Mouse (Mus musculus) MEL (cell line): ENCODE results near the gene Cckar. TPM values are rescaled to one million over a fixed set of nuclear protein-coding genes. Genes with fewer than 3 reads are reported as not detected.

ENCODE experiments used
- DNase-seq: peaks from one replicate; pipeline ENCODE4 v3.0.0; 2011; ENCODE audit warnings: low read depth, low spot score
- H3K27ac ChIP-seq: 2 replicates; pipeline ENCODE4 v1.5.1; 2012; ENCODE audit warnings: low read depth, mild to moderate bottlenecking, control low read depth, low read length, moderate library complexity; ENCODE audit not compliant: control insufficient read depth
- H3K27me3 ChIP-seq, 2 experiments: fragments of 150-350 bp in 1 of 2; sonication (generic) in 1 of 2; 2 replicates each; pipeline ENCODE4 v1.6.1; 2012; ENCODE audit warnings: low read length in 2 of 2, mild to moderate bottlenecking in 2 of 2, improper control_type of control experiment in 1 of 2, moderate library complexity in 1 of 2; ENCODE audit not compliant: insufficient read depth in 2 of 2, control insufficient read depth in 1 of 2
- H3K36me3 ChIP-seq, 2 experiments: 2 replicates each; pipeline ENCODE4 v1.6.1; 2012 to 2014; ENCODE audit warnings: low read length in 2 of 2, improper control_type of control experiment in 1 of 2, inconsistent platforms in 1 of 2, mild to moderate bottlenecking in 1 of 2; ENCODE audit not compliant: insufficient read depth in 2 of 2, control insufficient read depth in 1 of 2
- H3K4me1 ChIP-seq, 2 experiments: fragments of 150-350 bp in 1 of 2; sonication (generic) in 1 of 2; 2 replicates each; pipeline ENCODE4 v1.6.1; 2012; ENCODE audit warnings: low read length in 2 of 2, improper control_type of control experiment in 1 of 2, mild to moderate bottlenecking in 1 of 2; ENCODE audit not compliant: insufficient read depth in 2 of 2, control insufficient read depth in 1 of 2
- H3K4me3 ChIP-seq, 2 experiments: fragments of 150-350 bp in 1 of 2; sonication (generic) in 1 of 2; 2 replicates each; pipeline ENCODE4 v1.5.1; 2012; ENCODE audit warnings: low read depth in 2 of 2, low read length in 2 of 2, mild to moderate bottlenecking in 2 of 2, moderate library complexity in 2 of 2, control low read depth in 1 of 2, improper control_type of control experiment in 1 of 2; ENCODE audit not compliant: control insufficient read depth in 1 of 2, insufficient read depth in 1 of 2
- H3K79me2 ChIP-seq: 2 replicates; pipeline ENCODE4 v1.6.1; 2012; ENCODE audit warnings: mild to moderate bottlenecking, low read length, moderate library complexity; ENCODE audit not compliant: control insufficient read depth, poor library complexity, insufficient read depth
- H3K9ac ChIP-seq: 2 replicates; pipeline ENCODE4 v1.6.1; 2012; ENCODE audit warnings: low read depth, mild to moderate bottlenecking, control low read depth, low read length, moderate library complexity; ENCODE audit not compliant: control insufficient read depth, poor library complexity, severe bottlenecking
- H3K9me3 ChIP-seq: fragments of 150-350 bp; sonication (generic); replicated peaks from 2 replicates; pipeline ENCODE4 v1.6.1; 2012; ENCODE audit warnings: mild to moderate bottlenecking, low read length, improper control_type of control experiment, moderate library complexity; ENCODE audit not compliant: insufficient read depth
- CHD1 ChIP-seq: IDR thresholded peaks from 2 replicates; pipeline ENCODE4 v1.6.1; 2012; ENCODE audit warnings: low read depth, mild to moderate bottlenecking, inconsistent platforms, low read length, improper control_type of control experiment
- CHD2 ChIP-seq: IDR thresholded peaks from 2 replicates; pipeline ENCODE4 v1.6.1; 2011; ENCODE audit warnings: low read length, improper control_type of control experiment
- CTCF ChIP-seq, 3 experiments: IDR thresholded peaks in 2 of 3; conservative IDR thresholded peaks in 1 of 3; 2 replicates each; pipeline ENCODE4 v1.5.1; 2011 to 2012; ENCODE audit warnings: low read length in 3 of 3, low read depth in 2 of 3, mild to moderate bottlenecking in 2 of 3, improper control_type of control experiment in 1 of 3, inconsistent platforms in 1 of 3, mixed read lengths in 1 of 3, moderate library complexity in 1 of 3; ENCODE audit not compliant: control insufficient read depth in 1 of 3, insufficient read depth in 1 of 3, poor library complexity in 1 of 3, severe bottlenecking in 1 of 3
- EP300 ChIP-seq, 2 experiments: IDR thresholded peaks; 2 replicates each; pipeline ENCODE4 v1.6.1; 2011; ENCODE audit warnings: improper control_type of control experiment in 2 of 2, low read length in 2 of 2, low read depth in 1 of 2, mild to moderate bottlenecking in 1 of 2
- GABPA ChIP-seq: IDR thresholded peaks from 2 replicates; pipeline ENCODE4 v1.6.1; 2012; ENCODE audit warnings: low read depth, mild to moderate bottlenecking, inconsistent platforms, low read length, improper control_type of control experiment, moderate library complexity
- GATA1 ChIP-seq: IDR thresholded peaks from 2 replicates; pipeline ENCODE4 v1.6.1; 2011; ENCODE audit warnings: low read depth, low read length, improper control_type of control experiment
- HCFC1 ChIP-seq: IDR thresholded peaks from 2 replicates; pipeline ENCODE4 v1.6.1; 2012; ENCODE audit warnings: low read depth, mild to moderate bottlenecking, inconsistent platforms, low read length, improper control_type of control experiment, moderate library complexity
- MAX ChIP-seq: IDR thresholded peaks from 2 replicates; pipeline ENCODE4 v1.6.1; 2011; ENCODE audit warnings: low read length, improper control_type of control experiment
- MAZ ChIP-seq: IDR thresholded peaks from 2 replicates; pipeline ENCODE4 v1.6.1; 2012; ENCODE audit warnings: low read depth, mild to moderate bottlenecking, inconsistent platforms, low read length, improper control_type of control experiment
- MXI1 ChIP-seq: IDR thresholded peaks from 2 replicates; pipeline ENCODE4 v1.6.1; 2011; ENCODE audit warnings: mild to moderate bottlenecking, low read depth, low read length, improper control_type of control experiment
- MYB ChIP-seq: IDR thresholded peaks from 2 replicates; pipeline ENCODE4 v1.6.1; 2011; ENCODE audit warnings: mild to moderate bottlenecking, low read depth, low read length, improper control_type of control experiment
- MYC ChIP-seq: IDR thresholded peaks from 2 replicates; pipeline ENCODE4 v1.6.1; 2011; ENCODE audit warnings: low read depth, mild to moderate bottlenecking, low read length, improper control_type of control experiment, moderate library complexity
- NRF1 ChIP-seq: IDR thresholded peaks from 2 replicates; pipeline ENCODE4 v1.6.1; 2014; ENCODE audit warnings: low read depth, mild to moderate bottlenecking, inconsistent platforms, low read length, improper control_type of control experiment, moderate library complexity; ENCODE audit not compliant: poor library complexity, insufficient read depth, severe bottlenecking
- POLR2AphosphoS2 ChIP-seq: IDR thresholded peaks from 2 replicates; pipeline ENCODE4 v1.6.1; 2011; ENCODE audit warnings: low read length, improper control_type of control experiment
- POLR2AphosphoS5 ChIP-seq: IDR thresholded peaks from 2 replicates; pipeline ENCODE4 v1.6.1; 2012; ENCODE audit warnings: low read depth, borderline replicate concordance, mild to moderate bottlenecking, inconsistent platforms, low read length, moderate library complexity, mixed read lengths
- RAD21 ChIP-seq: IDR thresholded peaks from 2 replicates; pipeline ENCODE4 v1.6.1; 2011; ENCODE audit warnings: mild to moderate bottlenecking, low read depth, low read length, improper control_type of control experiment
- SMC3 ChIP-seq: IDR thresholded peaks from 2 replicates; pipeline ENCODE4 v1.6.1; 2011; ENCODE audit warnings: low read depth, low read length, improper control_type of control experiment
- TBP ChIP-seq: IDR thresholded peaks from 2 replicates; pipeline ENCODE4 v1.8.0; 2011; ENCODE audit warnings: low read depth, low read length, improper control_type of control experiment
- TCF12 ChIP-seq: IDR thresholded peaks from 2 replicates; pipeline ENCODE4 v1.6.1; 2014; ENCODE audit warnings: low read depth, mild to moderate bottlenecking, inconsistent platforms, low read length, improper control_type of control experiment, moderate library complexity
- UBTF ChIP-seq: IDR thresholded peaks from 2 replicates; pipeline ENCODE4 v1.6.1; 2012; ENCODE audit warnings: low read depth, mild to moderate bottlenecking, inconsistent platforms, low read length, improper control_type of control experiment, moderate library complexity, borderline replicate concordance; ENCODE audit not compliant: insufficient read depth
- USF2 ChIP-seq, 2 experiments: IDR thresholded peaks; 2 replicates each; pipeline ENCODE4 v1.6.1; 2011 to 2012; ENCODE audit warnings: improper control_type of control experiment in 2 of 2, low read length in 2 of 2, borderline replicate concordance in 1 of 2, inconsistent platforms in 1 of 2, low read depth in 1 of 2, mild to moderate bottlenecking in 1 of 2; ENCODE audit not compliant: insufficient read depth in 1 of 2
- polyA plus RNA-seq, 2 experiments: library from polyadenylated mRNA; stranded (reverse) in 1 of 2; unstranded in 1 of 2; fragments of >175 nt in 1 of 2; fragments of >200 nt in 1 of 2; gene quantifications; 2 replicates each; pipeline versions ENCODE4 v1.2.1 to v1.2.4; 2012; ENCODE audit warnings: low replicate concordance in 2 of 2, low read depth in 1 of 2; ENCODE audit not compliant: insufficient read length in 2 of 2, insufficient read depth in 1 of 2, missing spikeins in 1 of 2
- total RNA-seq: library from RNA; depleted of rRNA; stranded (reverse); fragments of 300-350 nt; gene quantifications from 2 replicates; pipeline ENCODE4 v1.2.3, GENCODE M21; 2012

The Cckar gene
- total and polyA plus RNA-seq, 3 experiments = not detected

DNA sequence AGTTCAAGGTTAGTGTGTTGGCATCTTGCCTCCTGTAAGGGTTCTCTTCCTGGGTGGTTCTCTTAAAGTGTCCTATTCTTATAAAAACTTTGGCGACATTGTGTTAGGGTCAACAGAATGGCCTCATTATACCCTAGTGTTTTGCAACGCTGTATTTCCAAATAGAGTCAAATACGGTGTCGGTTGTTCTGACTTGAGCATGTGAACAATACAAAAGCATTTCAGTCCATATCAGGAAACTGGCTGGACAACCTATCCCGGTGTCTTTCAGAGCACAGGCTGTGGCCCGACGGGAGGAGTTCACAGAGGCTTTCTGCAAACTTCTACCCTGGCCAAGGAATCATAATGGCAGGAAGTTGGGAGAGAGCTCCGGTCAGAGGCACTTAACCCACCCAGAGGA is 15.4 kb downstream of the Cckar start:
- no peak overlapping the region for H3K9ac ChIP-seq
- no peaks in the 10 kb centered on the region for H3K36me3 ChIP-seq
- no peaks in the 10 kb centered on the region for H3K4me1 ChIP-seq
- H3K79me2 ChIP-seq = no peaks in the 10 kb centered on the region
- no peak for DNase-seq
- H3K4me3 ChIP-seq = no peak overlapping the region
- H3K9me3 ChIP-seq = no peaks in the 10 kb centered on the region
- no peaks in the 10 kb centered on the region for H3K27me3 ChIP-seq
- H3K27ac ChIP-seq = no peak overlapping the region
- no peak for TF ChIP-seq RAD21
- TF ChIP-seq MYB = no peak
- no peak for TF ChIP-seq EP300 (IDR thresholded peaks at IDR 0.05; ENCODE audit: low read depth in 1 of 2, low read length in 2 of 2)
- no peak for TF ChIP-seq CTCF (IDR thresholded peaks at IDR 0.05 in 2 of 3, conservative IDR thresholded peaks at IDR 0.05 in 1 of 3; ENCODE audit: control insufficient read depth in 1 of 3, insufficient read depth in 1 of 3, low read depth in 2 of 3, low read length in 3 of 3, poor library complexity in 1 of 3, severe bottlenecking in 1 of 3)

DNA sequence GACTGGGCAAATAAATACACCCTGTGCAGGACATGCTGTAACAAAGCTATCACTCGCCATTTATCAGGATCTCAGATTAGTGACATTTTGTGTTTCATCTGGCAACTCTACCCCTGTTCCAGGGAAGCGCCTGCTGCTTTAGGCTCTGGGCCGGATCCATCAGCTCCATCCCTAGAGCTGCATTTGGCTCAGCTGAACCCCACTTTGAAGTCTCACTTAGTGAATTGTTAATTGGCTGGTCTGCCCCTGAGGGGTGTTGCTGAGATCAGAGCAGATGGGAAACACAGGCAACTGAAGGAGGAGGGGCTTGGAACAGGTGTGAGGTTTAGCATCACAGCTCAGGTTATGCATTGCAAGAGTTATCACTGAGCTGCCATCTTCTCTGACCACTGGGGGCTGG is 15.9 kb downstream of the Cckar start:
- no peaks in the 10 kb centered on the region for H3K9me3 ChIP-seq
- no peak overlapping the region for H3K27ac ChIP-seq
- TF ChIP-seq POLR2AphosphoS2 (no peak), CTCF (IDR thresholded peaks at IDR 0.05 in 2 of 3, conservative IDR thresholded peaks at IDR 0.05 in 1 of 3; ENCODE audit: control insufficient read depth in 1 of 3, insufficient read depth in 1 of 3, low read depth in 2 of 3, low read length in 3 of 3, poor library complexity in 1 of 3, severe bottlenecking in 1 of 3) (no peak), TBP (no peak), CHD2 (no peak), CHD1 (no peak), HCFC1 (no peak), MXI1 (no peak), NRF1 (no peak), EP300 (IDR thresholded peaks at IDR 0.05; ENCODE audit: low read depth in 1 of 2, low read length in 2 of 2) (no peak), GATA1 (no peak), UBTF (no peak)
- H3K36me3 ChIP-seq = no peaks in the 10 kb centered on the region
- H3K9ac ChIP-seq = no peak overlapping the region
- DNase-seq = no peak
- no peaks in the 10 kb centered on the region for H3K27me3 ChIP-seq
- H3K79me2 ChIP-seq = no peaks in the 10 kb centered on the region
- no peak overlapping the region for H3K4me3 ChIP-seq
- H3K4me1 ChIP-seq = no peaks in the 10 kb centered on the region

DNA sequence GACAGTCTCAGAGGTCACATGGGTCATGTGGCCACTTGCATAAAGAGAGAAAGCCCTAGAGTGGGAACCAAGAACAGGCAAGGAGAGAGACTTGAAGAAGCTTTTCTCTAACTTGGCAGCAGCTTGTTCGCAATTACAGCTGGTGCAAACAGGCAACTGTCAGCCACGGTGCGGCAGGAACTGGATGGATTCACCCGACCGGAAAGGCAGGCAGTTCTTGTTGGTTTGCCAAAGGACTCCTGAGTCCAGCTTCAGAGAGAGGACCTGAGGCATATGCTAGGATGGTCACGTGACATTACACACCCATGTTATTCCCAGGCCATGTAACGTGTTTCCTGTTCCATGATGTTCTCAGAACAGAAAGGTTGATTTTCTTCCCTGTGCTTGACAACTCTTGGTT is 19.2 kb downstream of the Cckar start:
- H3K9me3 ChIP-seq = no peaks in the 10 kb centered on the region
- no peaks in the 10 kb centered on the region for H3K79me2 ChIP-seq

More for the DNA sequence above, 19.2 kb downstream of the Cckar start:
- TF ChIP-seq EP300 (IDR thresholded peaks at IDR 0.05; ENCODE audit: low read depth in 1 of 2, low read length in 2 of 2) = no peak
- no peak for TF ChIP-seq MYC
- TF ChIP-seq MAX = no peak
- no peak for TF ChIP-seq POLR2AphosphoS5
- TF ChIP-seq MXI1 = no peak
- TF ChIP-seq MYB = no peak
- no peak for TF ChIP-seq SMC3
- TF ChIP-seq CHD2 = no peak
- no peak for TF ChIP-seq USF2 (IDR thresholded peaks at IDR 0.05; ENCODE audit: borderline replicate concordance in 1 of 2, insufficient read depth in 1 of 2, low read depth in 1 of 2, low read length in 2 of 2)
- no peak for TF ChIP-seq UBTF
- TF ChIP-seq TCF12 = no peak
- TF ChIP-seq CTCF (IDR thresholded peaks at IDR 0.05 in 2 of 3, conservative IDR thresholded peaks at IDR 0.05 in 1 of 3; ENCODE audit: control insufficient read depth in 1 of 3, insufficient read depth in 1 of 3, low read depth in 2 of 3, low read length in 3 of 3, poor library complexity in 1 of 3, severe bottlenecking in 1 of 3) = no peak
- no peak for TF ChIP-seq GABPA
- no peak for TF ChIP-seq MAZ
- Histone ChIP-seq H3K9ac (no peak overlapping the region), H3K36me3 (no peaks in the 10 kb centered on the region), H3K4me1 (no peaks in the 10 kb centered on the region), H3K27me3 (no peaks in the 10 kb centered on the region), H3K4me3 (no peak overlapping the region), H3K27ac (no peak overlapping the region)
- no peak for DNase-seq
